26 mouse cellular contexts compared by ENCODE assay signal in the genomic region with DNA sequence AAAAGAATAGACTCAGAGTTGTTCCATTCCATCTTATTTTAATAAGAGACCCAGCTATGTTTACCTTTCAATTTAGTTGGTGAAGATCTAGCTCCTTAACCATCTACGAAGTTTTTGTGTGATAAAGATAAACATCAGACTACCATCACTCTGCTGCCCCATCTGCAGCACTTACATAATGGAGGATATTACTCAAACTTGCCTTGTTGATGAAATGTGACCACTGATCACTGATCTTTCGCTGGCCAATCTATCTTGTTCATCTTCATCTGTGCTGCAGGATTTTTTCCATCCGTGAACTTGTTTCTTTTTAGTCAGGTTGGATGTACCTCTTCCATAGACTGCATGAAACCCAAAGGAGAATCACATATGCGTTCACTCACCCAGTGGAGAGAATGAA. TPM values are rescaled to one million over a fixed set of nuclear protein-coding genes. Genes with fewer than 3 reads are reported as not detected.
DNase-seq lines count a peak whose midpoint lies in the region; ATAC-seq lines count a peak whose summit lies in the region.
"Had no signal": no experiment of that assay in that cellular context is flagged by ENCODE, and none has a peak within 500 bp of the region (broad histone marks: within the 10 kb centered on the region; RNA-seq: fewer than 3 reads in every experiment).

No protein-coding gene starts in this region.

- peak; percentile 43 for DNase-seq in heart, adult 11 months
- DNase-seq in heart, adult 18-20 months: no peak
- peak; percentile 70 for DNase-seq in 416B (ENCODE audit: low read depth)
- no peak for DNase-seq in midbrain, embryonic 10.5 days (ENCODE audit: low spot score)
- DNase-seq in frontal cortex, postnatal 25 days (ENCODE audit: low spot score in 2 of 2): no peak
- no peak for DNase-seq in right cerebral cortex, postnatal 14 days
- DNase-seq: adrenal gland, adult 2 months; adrenal gland, adult 8-10 months; adrenal gland, postnatal 10 days; adrenal gland, postnatal 14 days; adrenal gland, postnatal 25 days; adrenal gland, postnatal 36 days; B cell, adult 2 months; cerebellum, adult 11 months; cerebellum, adult 11-12 months; cerebellum, adult 18-20 months had no signal

- H3K4me3 ChIP-seq in midbrain, embryonic 10.5 days: no peak overlapping the region

- WGBS in midbrain, embryonic 10.5 days: 85% methylated on average over 4 of the region's 4 CpGs

- H3K9me3 ChIP-seq in midbrain, embryonic 10.5 days (replicated peaks): no peaks in the 10 kb centered on the region
- H3K9me3 ChIP-seq: G1E had no signal

- no peaks in the 10 kb centered on the region for H3K27me3 ChIP-seq in midbrain, embryonic 10.5 days (ENCODE audit: low read depth, poor library complexity, severe bottlenecking)
- H3K27me3 ChIP-seq: CH12.LX had no signal

- no peak overlapping the region for H3K27ac ChIP-seq in midbrain, embryonic 10.5 days (replicated peaks)

- H3K4me1 ChIP-seq in midbrain, embryonic 10.5 days: no peaks in the 10 kb centered on the region

- peak; percentile 72 for ATAC-seq in granulocyte monocyte progenitor cell, adult 5-6 weeks (replicated peaks; ENCODE audit: poor library complexity, severe bottlenecking)
- peak; percentile 62 for ATAC-seq in megakaryocyte, adult 5-6 weeks (ENCODE audit: poor library complexity, severe bottlenecking)
- ATAC-seq: activated CD4-positive, CD25-positive, alpha-beta regulatory T cell, adult 4 months; CD4-positive, CD25-positive, alpha-beta regulatory T cell, adult 4 months; Patski had no signal

- no peaks in the 10 kb centered on the region for H3K36me3 ChIP-seq in midbrain, embryonic 10.5 days
- H3K36me3 ChIP-seq: G1E had no signal

RNA-seq across cellular contexts. Expression of a gene that starts 20.6 kb away (rescaled TPM):
- under 1 TPM in 1 of 2 experiments, not detected in 1; 0.39 TPM for total RNA-seq in heart, adult 18-20 months (2021)
- total RNA-seq in granulocyte monocyte progenitor cell, adult 5-6 weeks (2014; fragmentation: Nextera tagmentation): 7.3 and 8.7 TPM in 2 replicates
- 9.0 and 15.9 TPM in 2 replicates for total RNA-seq in granulocyte monocyte progenitor cell, adult 5-6 weeks (2017)
- total RNA-seq in megakaryocyte, adult 5-6 weeks (2015): 28.7 and 34.9 TPM in 2 replicates
- 30.5 and 43.1 TPM in 2 replicates for total RNA-seq in megakaryocyte, adult 5-6 weeks (2017)
- 0.10 TPM in 1 of 2 replicates, not detected in the other for polyA plus RNA-seq in midbrain, embryonic 10.5 days (2016; fragmentation: Nextera tagmentation; extraction: Ambion mirVana)
- total RNA-seq: adrenal gland, adult 2 months; MEL had no signal
- polyA plus RNA-seq: adrenal gland, adult 2 months; G1E had no signal

RNA-seq across cellular contexts. Expression of a gene that starts 29.2 kb away (rescaled TPM):
- 1 to 10 TPM; 1.4 to 2.1 TPM for total RNA-seq in heart, adult 18-20 months (2021)
- 2.8 TPM in 1 of 2 replicates, not detected in the other for total RNA-seq in granulocyte monocyte progenitor cell, adult 5-6 weeks (2014; fragmentation: Nextera tagmentation)
- total RNA-seq in granulocyte monocyte progenitor cell, adult 5-6 weeks (2017): 0.82 and 1.6 TPM in 2 replicates
- 6.8 and 8.9 TPM in 2 replicates for total RNA-seq in megakaryocyte, adult 5-6 weeks (2015)
- total RNA-seq in megakaryocyte, adult 5-6 weeks (2017): 11.6 and 15.4 TPM in 2 replicates
- not detected in 2 replicates for polyA plus RNA-seq in midbrain, embryonic 10.5 days (2016; fragmentation: Nextera tagmentation; extraction: Ambion mirVana)
- total RNA-seq: adrenal gland, postnatal 25 days; ES-E14 had no signal
- polyA plus RNA-seq: C2C12, G1E, Patski had no signal

Comparison
In these comparisons a context has a peak if more than half of its experiments do, and no peak if none do; other contexts are left out.
1. DNase-seq: peak in heart, adult 11 months (single experiment) and 416B (single experiment); none in heart, adult 18-20 months (0 of 2), midbrain, embryonic 10.5 days (single experiment), frontal cortex, postnatal 25 days (0 of 2) and right cerebral cortex, postnatal 14 days (single experiment).
2. RNA of a gene that starts 20.6 kb away (total RNA-seq): 28.7 to 43.1 TPM in megakaryocyte, adult 5-6 weeks and 7.3 to 15.9 TPM in granulocyte monocyte progenitor cell, adult 5-6 weeks; 0.39 TPM in heart, adult 18-20 months; every median in the first group is over 4 times any median in the second.